Mouse (Mus musculus) layer of hippocampus, adult 8-10 months (tissue): ENCODE measurements around the gene Cyp2ab1. TPM values are rescaled to one million over a fixed set of nuclear protein-coding genes. Genes with fewer than 3 reads are reported as not detected.
"Not testable (repeated sequence)": the region's sequence is repeated elsewhere in the genome, so short reads cannot be mapped to it uniquely, and the experiment has no call there.

Source experiments
- DNase-seq, 2 experiments: peaks; one replicate each; pipeline ENCODE4 v3.0.0; 2022; ENCODE audit warnings: low spot score in 2 of 2
- total RNA-seq, 4 experiments: library from RNA; stranded (reverse); gene quantifications; 2 replicates each; pipeline ENCODE4 v1.2.4; 2022

Cyp2ab1 gene
- total RNA-seq: not detected

GRCm38 (mm10) chr16:20325286-20325685, at the start of gene Cyp2ab1:
TSS of gene Cyp2ab1 (minus strand) at chr16:20325404.
- DNase-seq: no peak

- DNase-seq: no peak
Observed at GRCm38 (mm10) chr16:20371731-20372130, 46.5 kb upstream of the Cyp2ab1 start.

- no peak for DNase-seq
Observed at GRCm38 (mm10) chr16:20368221-20368620, 43.0 kb upstream of the Cyp2ab1 start.

- no peak for DNase-seq
Observed at GRCm38 (mm10) chr16:20362121-20362520, 36.9 kb upstream of the Cyp2ab1 start.

- not testable (repeated sequence) for DNase-seq
Observed at GRCm38 (mm10) chr16:20361496-20361895, 36.3 kb upstream of the Cyp2ab1 start.

GRCm38 (mm10) chr16:20359643-20360295, 34.6 kb upstream of the Cyp2ab1 start:
- DNase-seq: no peak

- DNase-seq: no peak
Observed at GRCm38 (mm10) chr16:20357837-20358236, 32.6 kb upstream of the Cyp2ab1 start.

GRCm38 (mm10) chr16:20354762-20355161, 29.6 kb upstream of the Cyp2ab1 start:
- no peak for DNase-seq

GRCm38 (mm10) chr16:20354011-20354410, 28.8 kb upstream of the Cyp2ab1 start:
- DNase-seq: no peak

- DNase-seq: no peak
Observed at GRCm38 (mm10) chr16:20345464-20345863, 20.3 kb upstream of the Cyp2ab1 start.

GRCm38 (mm10) chr16:20338616-20339015, 13.4 kb upstream of the Cyp2ab1 start:
- DNase-seq: peak; percentile 59 to 72

- DNase-seq: no peak
Observed at GRCm38 (mm10) chr16:20334918-20335317, 9.7 kb upstream of the Cyp2ab1 start.

GRCm38 (mm10) chr16:20328306-20328705, 3.1 kb upstream of the Cyp2ab1 start:
- DNase-seq: no peak

- no peak for DNase-seq
Observed at GRCm38 (mm10) chr16:20323907-20324306, 1.3 kb downstream of the Cyp2ab1 start.

GRCm38 (mm10) chr16:20322274-20322673, 2.9 kb downstream of the Cyp2ab1 start:
- no peak for DNase-seq

- no peak for DNase-seq
Observed at GRCm38 (mm10) chr16:20316770-20317169, 8.4 kb downstream of the Cyp2ab1 start.

- no peak for DNase-seq
Observed at GRCm38 (mm10) chr16:20315266-20315665, 9.9 kb downstream of the Cyp2ab1 start.

- DNase-seq: no peak
Observed at GRCm38 (mm10) chr16:20312272-20312671, 12.9 kb downstream of the Cyp2ab1 start.

- DNase-seq: peak; percentile 40 to 71
Observed at GRCm38 (mm10) chr16:20301770-20302649, 23.2 kb downstream of the Cyp2ab1 start, which contains the start of gene Parl. TSS of gene Parl (minus strand) at chr16:20302387.

GRCm38 (mm10) chr16:20300076-20300475, 25.1 kb downstream of the Cyp2ab1 start:
- DNase-seq: no peak

- DNase-seq: peak in 1 of 2 experiments; percentile 11
Observed at GRCm38 (mm10) chr16:20280238-20280637, 45.0 kb downstream of the Cyp2ab1 start.

- DNase-seq: no peak
Observed at GRCm38 (mm10) chr16:20279395-20279794, 45.8 kb downstream of the Cyp2ab1 start.
